Mouse (Mus musculus) cerebellum, adult 11 months (tissue): ENCODE results near the gene Myo15.
A peak's percentile ranks its signal among the peaks of the same experiment; 100 is the strongest.
"Not testable (repeated sequence)": the region's sequence is repeated elsewhere in the genome, so short reads cannot be mapped to it uniquely, and the experiment has no call there.

ENCODE experiments used
- DNase-seq: peaks from one replicate; pipeline ENCODE4 v3.0.0; 2022

The Myo15 gene

DNA sequence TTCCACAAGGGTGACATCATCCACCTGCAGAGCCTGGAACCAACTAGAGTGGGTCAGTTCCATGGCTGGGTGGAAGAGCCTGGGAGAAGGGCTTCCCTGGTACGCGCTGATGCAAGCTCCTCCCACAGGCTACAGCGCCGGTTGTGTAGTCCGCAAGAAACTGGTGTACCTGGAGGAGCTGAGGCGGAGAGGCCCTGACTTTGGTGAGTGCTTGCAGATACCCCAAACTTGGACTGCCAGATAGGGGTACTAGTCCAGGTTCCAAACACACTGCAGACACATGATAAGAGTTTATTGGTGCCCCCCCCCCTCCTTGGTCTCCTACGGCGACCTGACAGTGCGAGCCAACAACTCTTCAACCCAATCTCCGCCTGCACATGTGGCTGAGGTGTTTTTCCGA, 39.8 kb downstream of the Myo15 start:
- no peak for DNase-seq

DNA sequence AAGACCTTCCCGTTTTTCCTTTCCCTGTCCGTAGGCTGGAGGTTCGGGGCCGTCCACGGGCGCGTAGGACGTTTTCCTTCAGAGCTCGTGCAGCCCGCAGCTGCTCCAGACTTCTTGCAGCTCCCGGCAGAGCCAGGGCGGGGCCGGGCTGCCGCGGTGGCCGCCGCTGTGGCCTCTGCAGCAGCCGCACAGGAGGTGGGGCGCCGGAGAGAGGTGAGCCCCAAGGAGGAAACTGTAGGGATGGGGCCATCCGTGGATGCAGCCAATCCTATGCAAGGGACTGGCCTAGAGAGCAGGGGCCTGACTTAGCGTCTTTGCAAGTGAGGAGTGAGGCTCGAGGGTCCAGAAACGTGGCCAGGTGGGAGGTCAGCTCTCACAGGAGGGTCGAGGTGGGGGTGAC, 40.4 kb downstream of the Myo15 start:
- DNase-seq, result no peak

DNA sequence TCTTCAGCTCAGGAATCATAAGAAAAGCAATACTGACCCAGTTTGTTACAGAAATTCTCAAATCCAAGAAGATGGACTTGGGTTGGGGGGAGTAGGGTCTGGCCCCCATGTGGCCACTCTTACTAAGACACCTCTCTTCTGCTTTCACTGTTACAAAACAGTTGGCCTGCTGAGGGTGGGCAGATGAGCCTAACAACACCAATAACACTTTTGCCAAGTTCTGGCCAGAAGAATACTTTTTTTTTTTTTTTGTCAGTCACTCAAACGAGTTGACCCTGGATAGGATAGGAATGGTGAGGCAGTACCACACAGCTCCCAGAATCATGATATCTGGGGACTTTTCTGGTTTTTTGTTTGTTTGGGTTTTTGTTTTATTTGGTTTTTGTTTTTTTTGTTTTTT, 42.8 kb downstream of the Myo15 start:
- DNase-seq, result no peak

DNA sequence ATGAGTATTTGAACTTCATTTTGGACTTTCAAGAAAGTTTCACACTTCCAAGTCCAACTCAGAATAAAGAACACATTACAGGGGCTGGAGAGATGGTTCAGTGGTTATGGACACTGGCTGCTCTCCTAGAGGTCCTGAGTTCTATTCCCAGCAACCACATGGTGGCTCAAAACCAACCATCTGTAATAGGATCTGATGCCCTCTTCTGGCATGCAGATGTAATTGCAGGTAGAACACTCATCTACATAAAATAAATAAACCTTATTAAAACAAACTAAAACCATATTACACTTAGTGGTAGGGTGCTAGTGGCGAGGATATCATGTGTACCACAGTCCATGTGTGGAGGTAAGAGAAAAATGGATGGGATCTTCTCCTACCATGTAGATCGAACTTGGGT, 43.4 kb downstream of the Myo15 start:
- no peak for DNase-seq

DNA sequence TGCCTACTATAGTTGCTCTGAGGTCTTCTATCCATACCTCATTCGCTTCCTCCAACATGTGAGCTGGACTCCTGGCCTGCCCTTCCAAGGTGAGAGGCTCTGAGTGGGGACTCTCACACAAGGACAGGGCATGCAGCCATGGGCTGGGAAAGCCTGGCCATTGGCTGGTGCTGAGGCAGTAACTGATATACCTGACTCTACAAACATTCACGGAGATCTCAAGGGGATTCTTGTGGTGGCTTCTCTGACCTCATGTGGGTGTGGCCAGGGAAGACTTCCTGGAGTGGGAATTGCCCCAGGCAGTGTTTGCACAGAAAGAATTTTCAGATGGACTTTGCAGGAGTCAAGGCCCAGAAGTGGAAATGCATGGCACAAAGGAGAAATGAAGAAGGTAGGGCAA, 45.8 kb downstream of the Myo15 start:
- DNase-seq, result no peak

DNA sequence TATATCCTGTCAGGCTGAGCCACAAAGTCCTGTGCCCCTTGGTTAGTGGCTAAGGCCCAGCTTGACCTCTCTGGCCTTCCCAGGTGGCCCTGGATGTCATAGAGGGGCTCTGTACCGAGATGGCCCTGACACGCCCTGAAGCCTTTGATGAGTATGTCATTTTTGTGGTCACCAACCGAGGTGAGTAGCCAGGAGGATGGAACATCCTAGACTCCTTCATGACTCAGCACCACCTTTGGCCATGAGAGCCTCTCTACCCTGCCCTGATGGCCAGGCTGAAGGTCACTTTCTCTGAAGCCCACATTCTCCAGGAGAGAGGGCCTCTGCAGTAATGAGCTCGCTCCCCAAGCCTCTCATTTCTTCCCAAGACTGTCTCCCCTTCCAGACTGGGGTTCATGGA, 49.2 kb downstream of the Myo15 start:
- DNase-seq, result no peak

DNA sequence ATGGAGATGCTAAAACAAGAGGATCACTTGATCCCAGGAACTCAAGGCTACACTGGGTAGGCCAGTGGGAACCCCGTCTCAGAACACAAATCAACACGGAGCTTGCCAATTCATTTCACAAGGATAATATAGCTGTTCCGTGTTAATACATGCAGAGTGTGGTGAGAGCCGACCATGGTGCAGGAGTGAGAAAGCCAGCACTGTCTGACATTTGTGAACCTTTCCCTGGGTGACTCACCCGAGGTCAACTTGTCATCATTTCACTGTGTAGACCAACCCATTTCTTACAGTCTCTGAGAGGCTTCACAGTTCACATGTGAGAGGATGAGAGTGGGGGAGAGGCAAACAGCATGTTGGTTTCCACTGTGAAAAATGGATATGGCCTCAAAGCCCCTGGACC, 52.9 kb downstream of the Myo15 start:
- no peak for DNase-seq

DNA sequence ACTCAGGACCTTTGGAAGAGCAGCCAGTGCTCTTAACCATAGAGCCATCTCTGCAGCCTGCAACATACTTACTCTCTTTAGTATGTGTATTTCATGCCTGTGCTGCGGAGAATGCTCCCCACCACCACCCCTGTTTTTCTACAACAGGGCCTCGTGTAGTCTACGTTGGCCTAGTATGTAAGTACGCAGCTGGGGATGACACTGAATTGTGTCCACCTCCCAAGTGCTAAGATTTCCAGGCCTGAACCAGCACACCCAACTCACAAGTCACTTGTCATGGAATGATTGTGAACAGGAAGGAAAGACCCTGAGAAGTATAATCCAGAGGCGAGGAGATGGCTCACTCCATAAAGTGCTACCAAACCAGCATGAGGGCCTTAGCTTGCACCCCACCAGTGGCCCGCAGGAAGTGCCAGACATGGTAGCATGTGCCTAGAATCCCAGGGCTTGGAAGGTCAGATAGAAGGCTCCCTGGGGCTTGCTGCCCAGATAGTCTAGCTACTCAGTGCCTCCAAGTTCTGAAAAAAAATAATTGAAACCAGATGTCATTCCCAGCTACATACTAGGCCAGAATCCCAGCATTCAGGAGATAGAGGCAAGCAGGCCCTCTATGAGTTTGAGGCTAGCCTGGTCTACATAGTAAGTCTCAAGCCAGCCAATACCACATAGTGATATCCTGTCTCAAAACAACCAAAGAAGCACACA, 53.7 kb downstream of the Myo15 start:
- no peak for DNase-seq

DNA sequence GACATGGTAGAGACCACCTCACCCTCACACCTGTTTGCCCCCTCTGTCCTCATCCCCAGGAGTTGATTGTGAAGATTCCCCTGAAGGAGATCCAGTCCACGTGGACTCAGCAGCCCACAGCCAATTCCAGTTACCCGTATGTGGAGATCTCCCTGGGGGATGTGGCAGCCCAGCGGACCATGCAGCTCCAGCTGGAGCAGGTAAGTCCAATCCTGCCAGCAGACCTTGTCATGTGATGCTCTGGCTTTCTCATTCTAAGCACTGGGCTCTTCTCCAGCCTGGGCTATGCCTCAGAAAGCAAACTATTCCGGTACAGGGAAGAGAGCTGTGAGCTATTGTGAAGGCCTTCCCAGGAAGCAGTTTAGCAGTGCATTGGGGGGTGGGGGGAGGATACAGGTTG, 57.3 kb downstream of the Myo15 start:
- no peak for DNase-seq

DNA sequence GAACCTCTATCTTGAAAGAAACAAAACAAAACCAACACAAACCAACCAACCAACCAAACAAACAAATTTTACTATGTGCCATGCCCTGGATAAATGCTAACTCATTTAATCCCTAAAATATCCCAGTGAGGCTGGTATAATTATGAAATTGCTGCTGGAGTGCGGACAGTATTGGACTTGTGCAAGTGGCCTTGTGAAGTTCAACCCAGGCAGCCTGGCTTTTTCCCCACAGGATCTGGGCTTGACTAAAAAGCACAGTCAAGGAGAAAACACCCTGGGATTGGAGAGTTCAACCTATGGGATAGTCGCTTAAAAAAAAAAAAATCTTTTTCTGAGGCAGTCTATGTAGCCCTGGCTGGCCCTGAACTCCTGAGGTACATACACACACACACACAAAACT, 66.5 kb downstream of the Myo15 start:
- no peak for DNase-seq

DNA sequence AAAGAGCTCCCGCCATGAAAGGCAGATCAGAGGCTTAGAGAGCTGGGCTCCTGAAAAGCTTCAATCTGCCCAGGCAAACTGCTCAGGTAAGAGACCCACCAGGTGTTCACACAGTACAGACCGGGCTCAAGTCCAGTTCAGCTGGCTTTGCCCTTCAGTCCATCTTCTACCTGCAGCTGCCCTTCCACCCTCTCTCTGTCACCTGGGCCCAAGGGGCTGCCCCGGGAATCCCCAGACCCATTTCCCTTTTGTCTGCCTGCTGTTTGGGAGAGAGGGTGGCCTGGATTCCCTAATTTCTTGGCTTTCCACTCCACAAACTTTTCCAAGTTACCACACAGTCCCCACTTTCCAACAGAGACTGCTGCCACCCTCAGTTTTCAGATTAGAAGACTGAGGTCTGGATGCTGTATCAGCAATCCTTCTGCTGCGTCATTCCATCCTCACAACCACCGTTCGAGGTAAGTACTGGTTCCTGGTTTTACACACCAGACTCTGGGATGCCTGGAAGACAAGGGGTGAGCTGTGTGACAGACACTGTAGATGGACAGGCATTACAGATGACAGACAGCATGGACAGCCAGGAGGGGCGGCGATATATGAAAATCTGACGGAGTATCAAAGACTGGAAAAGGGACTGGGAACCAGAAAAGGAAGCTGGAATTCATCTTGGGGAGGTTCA, 67.2 kb downstream of the Myo15 start, which contains the start of gene Alkbh5:
TSS of gene Alkbh5 (plus strand) at position 202 of the 679 bp plus-strand sequence.
- peak; percentile 31 for DNase-seq

DNA sequence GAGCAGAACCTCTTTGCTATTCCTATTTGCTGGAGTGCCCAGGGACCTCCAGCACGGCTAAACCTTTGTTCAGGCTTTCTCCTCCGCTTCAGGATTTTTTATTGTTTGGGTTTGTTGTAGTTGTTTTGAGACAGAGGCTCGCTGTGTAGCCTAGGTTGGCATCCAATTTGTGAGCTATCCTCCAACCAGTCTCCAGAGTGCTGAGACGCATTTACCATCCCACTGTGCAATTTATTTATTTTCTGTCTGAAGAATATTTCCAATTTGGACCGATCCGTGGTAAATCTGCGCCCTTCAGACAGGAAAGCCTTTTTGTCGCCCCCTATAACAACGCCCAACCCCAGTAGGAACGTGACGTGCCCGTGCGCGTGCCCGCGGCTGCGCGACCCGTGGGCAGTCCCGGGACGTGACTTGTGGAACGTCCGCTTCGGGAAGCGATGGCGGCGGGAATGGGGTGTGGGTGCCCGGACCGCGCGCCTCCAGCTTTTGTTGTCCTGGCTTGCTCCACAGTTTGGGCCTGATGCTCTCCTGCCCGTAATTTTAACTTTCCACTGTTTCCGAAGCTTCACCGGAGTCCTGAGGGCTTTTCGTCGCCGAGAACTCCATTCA, 67.8 kb downstream of the Myo15 start:
- DNase-seq, result peak; percentile 91

DNA sequence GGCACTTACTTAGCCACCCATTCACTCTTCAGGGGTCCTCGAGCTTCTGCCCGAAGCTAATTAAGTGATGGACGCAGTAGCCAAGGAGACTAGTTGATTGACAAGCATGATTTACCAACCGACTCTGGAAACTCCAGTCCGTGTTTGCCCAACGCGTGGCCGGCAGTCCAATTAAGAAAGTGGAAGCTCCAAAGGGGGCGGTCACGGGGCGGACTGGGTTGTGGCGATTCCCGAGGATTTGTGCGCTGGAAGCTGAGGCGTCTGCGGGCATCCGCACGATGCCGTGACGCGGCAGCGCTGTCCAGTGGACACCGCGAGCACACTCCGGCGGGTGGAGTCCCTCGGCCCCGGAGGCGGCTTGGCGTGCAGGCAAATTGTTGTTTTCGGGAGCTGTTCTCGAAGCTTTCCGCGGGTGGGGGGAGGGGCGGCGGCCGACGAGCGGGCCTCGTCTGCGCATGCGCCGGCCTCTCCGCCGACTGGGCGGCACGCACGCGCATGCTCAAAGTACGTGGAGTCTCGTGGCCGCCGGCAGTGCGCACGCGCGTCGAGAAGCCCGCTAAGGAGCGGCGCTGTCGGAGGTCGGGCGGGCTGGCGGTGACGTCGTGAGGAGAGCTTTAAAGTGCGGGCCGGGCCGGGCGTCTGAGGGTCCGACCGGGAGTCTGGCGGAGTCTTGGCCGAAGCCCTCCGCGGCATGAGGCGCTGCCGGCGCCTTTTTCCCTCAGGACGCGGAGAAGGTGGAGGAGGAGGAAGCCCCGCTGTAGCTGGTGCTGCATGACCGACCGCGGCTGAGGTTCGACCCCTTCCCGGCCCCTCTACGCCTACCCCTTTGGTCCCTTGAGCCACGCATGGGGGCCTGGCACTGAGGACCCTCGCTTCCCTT, 68.6 kb downstream of the Myo15 start:
- DNase-seq, result peak; percentile 97

DNA sequence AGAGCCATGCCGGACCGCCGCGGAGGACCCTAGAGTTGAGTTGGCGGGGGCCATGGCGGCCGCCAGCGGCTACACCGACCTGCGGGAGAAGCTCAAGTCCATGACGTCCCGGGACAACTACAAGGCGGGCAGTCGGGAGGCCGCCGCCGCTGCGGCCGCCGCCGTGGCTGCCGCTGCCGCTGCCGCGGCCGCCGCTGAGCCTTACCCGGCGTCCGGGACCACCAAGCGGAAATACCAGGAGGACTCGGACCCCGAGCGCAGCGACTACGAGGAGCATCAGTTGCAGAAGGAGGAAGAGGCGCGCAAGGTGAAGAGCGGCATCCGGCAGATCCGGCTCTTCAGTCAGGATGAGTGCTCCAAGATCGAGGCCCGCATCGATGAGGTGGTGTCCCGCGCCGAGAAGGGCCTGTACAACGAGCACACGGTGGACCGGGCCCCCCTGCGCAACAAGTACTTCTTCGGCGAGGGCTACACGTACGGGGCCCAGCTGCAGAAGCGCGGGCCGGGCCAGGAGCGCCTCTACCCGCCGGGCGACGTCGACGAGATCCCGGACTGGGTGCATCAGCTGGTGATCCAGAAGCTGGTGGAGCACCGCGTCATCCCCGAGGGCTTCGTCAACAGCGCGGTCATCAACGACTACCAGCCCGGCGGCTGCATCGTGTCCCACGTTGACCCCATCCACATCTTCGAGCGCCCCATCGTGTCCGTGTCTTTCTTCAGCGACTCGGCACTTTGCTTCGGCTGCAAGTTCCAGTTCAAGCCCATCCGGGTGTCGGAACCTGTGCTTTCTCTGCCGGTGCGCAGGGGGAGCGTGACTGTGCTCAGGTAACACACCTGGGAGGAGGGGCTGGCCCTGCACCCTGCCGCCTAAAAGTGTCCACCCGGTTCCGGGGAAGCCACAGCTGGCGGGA, 69.5 kb downstream of the Myo15 start:
- peak; percentile 40 for DNase-seq

DNA sequence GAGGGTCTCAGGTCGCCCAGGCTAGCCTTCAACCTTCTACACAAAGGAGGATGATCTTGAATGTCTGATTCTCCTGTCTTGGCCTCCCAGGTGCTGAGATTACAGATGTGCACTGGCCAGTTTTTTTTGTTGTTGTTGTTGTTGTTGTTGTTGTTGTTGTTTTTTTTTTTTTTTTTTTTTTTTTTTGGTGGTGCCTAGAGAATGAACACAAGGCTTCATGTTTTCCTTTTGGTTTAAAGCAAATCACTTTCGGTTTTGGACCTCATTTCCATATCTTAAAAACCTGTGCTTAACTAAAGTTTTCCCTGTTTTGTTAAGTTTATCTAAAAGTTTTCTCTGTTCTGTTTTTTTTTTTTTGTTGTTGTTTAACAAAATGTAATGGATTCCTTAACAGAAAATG, 70.4 kb downstream of the Myo15 start:
- no peak for DNase-seq

DNA sequence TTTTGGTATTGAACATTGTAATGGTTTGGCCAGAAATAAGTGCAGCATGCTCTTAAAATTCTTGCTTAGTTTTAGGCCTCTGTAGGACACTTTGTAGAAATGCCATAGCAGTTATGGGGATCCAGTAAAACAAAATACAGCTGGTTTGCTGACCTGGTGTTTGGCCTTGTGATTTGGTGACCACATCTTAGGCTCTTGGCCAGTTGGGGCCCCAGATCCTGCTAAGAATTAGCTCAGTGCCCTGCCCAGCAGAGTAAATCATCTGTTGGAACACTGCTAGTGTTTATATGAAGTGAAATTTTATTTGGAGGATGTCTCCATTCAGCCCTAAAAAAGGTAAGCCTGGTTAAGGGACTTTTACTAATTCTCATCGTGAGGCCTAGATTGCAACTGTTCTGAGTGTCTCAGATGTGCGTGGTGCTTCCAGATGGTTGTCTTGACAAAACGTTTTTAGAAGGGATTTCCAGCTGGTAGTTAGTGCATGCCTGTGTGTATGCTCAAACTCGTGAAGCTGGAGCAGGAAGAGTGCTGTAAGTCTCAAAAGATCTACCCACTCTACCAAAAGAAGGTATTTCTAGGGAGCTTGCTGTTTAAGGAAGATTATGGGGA, 71.0 kb downstream of the Myo15 start:
- no peak for DNase-seq

DNA sequence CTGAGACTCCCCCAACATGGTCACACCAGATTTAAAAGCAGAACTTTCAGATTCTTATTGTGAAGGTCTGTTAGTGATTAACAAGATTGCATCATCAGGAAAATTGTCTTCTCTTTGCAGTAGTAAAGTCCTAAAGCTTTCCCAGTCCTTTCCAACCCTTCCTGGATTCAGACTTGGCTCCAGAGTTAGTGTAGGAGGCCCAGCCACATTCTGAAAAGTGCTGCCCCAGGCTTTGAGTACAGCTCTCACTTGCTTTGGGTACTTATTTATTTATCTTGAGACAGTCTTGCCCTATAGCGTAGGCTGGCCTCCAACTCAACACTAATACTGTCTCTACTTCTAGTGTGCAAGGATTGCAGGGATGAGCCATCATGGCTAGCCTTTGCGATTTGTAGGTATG, 71.6 kb downstream of the Myo15 start:
- no peak for DNase-seq

DNA sequence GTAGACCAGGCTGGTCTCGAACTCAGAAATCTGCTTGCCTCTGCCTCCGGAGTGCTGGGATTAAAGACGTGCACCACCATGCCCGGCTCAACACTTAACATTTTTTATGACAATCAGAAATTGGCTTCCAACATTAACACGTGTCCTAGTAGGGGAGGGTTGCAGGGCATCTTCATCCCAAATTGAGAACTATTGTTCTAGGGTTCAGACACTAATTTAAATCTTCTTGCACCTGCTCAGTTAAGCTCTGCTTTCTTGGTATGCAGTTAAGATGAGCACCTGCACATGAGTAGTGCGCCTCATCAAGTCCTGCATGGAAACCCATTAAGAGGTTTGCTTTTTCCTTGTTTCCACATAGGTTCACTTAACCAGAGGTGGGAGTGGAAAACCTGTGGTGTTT, 72.7 kb downstream of the Myo15 start:
- no peak for DNase-seq

DNA sequence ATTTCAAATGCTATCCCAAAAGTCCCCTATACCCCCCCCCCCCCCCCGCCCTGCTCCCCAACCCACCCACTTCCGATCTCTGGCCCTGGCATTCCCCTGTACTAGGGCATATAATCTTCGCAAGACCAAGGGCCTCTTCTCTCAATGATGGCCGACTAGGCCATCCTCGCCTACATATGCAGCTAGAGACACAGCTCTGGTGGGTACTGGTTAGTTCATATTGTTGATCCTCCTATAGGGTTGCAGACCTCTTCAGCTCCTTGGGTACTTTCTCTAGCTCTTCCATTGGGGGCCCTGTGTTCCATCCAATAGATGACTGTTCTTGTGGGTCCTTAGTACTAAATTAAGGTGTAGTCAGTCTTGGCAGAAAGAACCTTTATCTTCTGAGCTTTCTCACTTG, 74.1 kb downstream of the Myo15 start:
- not testable (repeated sequence) for DNase-seq

DNA sequence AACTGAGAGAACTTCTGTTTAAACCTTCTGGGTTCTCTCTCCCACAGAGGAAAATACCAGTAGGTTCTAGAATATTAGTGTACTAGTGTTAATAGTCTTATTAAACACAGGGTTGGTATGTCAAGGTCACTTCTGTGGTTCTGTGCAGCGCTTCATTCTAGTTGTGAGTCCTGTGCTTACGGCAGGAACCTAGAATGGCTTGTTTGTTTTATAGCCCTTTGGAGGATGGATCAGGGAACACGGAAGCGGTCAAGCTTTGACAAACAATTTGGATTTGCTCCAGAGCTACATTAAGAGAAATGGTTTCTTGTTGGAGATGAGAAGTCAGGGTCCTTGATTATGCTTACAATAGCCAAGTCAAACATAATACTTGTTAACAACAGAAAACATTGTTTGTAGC, 76.3 kb downstream of the Myo15 start:
- DNase-seq, result no peak

DNA sequence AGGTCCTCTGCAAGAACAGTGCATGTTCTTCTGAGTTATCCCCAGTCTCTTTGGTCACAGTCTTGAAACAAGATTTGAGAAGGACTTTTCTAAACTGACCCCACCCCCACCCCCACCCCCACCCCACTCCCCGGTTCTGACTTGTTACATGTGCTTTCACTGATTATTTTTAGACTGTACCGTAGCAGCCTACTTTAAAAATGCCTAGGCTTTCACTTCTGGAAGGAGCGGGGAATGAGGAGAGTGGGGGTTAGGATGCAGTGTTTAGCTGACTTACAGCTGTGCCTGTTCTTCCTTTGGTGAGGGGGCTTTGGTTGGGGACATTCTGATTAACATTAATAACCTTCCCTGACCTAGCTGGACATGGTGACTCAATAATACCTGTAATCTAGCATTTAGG, 79.0 kb downstream of the Myo15 start:
- no peak for DNase-seq

DNA sequence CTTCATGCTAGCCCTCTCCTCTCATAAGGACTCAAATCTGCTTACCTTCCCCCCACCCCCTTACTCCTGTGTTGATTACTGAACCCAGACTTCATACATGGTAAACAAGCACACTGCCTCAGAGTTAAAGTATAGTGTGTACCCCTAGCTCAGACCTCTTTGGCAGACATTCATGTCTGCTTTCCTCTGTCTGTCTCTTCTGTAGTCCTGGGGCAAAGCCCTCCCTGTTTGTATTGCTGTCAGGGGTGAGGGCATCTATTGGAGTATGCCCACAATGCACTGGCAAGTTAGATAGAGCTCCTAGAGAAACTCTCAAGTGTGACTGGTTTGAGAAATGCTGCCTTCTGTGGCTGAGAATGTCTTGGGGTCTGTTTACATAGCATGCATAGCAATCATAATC, 84.0 kb downstream of the Myo15 start:
- DNase-seq, result no peak
